Mouse (Mus musculus) left cerebral cortex, adult 18-20 months (tissue): ENCODE data around the gene Sec24c. TPM values are rescaled to one million over a fixed set of nuclear protein-coding genes. Genes with fewer than 3 reads are reported as not detected.
A peak's percentile ranks its signal among the peaks of the same experiment; 100 is the strongest.

Experiments used
- DNase-seq, 2 experiments: peaks; one replicate each; pipeline ENCODE4 v3.0.0; 2021 to 2022; ENCODE audit warnings: low spot score in 2 of 2, mixed read lengths in 1 of 2
- total RNA-seq, 2 experiments: library from RNA; stranded (reverse); gene quantifications; 2 replicates each; pipeline ENCODE4 v1.2.3; 2021

Gene Sec24c
- total RNA-seq, 2 experiments from 2014 or later: 102 to 110 TPM

DNA sequence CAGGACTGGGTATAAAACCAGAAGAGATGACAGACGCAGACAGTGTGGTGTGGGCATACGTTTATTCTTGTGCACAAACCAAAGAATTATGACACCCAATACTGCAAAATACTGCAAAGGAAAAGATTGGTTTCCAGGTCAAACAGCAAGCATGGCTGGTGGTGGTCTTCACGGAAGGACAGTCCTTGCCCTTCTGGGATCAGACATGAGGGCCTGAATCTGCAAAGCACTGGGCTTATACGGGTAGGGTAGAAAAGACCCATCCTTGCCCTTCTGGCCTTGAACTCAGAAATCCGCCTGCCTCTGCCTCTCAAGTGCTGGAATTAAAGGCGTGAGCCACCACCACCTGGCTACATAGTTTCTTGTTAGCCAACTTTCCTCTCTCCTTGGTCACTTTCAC lies 15.2 kb upstream of the Sec24c start:
- no peak for DNase-seq

DNA sequence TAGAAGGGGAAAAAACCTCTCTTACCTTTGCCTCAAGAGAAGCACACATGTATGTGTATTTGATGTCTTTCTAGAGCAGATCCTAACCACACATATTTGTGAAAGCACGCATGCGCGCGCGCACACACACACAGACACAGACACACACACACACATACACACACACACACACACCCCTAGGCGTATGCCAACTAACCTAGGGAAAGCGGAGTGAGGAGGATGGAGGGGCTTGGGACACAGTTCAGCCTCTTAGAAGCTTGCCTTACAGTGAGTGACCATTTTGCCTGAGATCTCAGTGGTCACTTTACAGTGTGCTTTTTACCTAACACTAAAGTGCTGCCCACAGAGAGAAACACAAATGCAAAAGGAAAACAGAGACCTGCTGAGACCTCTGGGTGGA lies 14.4 kb upstream of the Sec24c start:
- no peak for DNase-seq

- DNase-seq: peak; percentile 93
Measured at GRCm38 (mm10) chr14:20660827-20661660, 13.1 kb upstream of the Sec24c start.

- DNase-seq: no peak
Measured at GRCm38 (mm10) chr14:20661661-20662331, 12.3 kb upstream of the Sec24c start.

- DNase-seq: no peak
Measured at GRCm38 (mm10) chr14:20662740-20663139, 11.4 kb upstream of the Sec24c start.

DNA sequence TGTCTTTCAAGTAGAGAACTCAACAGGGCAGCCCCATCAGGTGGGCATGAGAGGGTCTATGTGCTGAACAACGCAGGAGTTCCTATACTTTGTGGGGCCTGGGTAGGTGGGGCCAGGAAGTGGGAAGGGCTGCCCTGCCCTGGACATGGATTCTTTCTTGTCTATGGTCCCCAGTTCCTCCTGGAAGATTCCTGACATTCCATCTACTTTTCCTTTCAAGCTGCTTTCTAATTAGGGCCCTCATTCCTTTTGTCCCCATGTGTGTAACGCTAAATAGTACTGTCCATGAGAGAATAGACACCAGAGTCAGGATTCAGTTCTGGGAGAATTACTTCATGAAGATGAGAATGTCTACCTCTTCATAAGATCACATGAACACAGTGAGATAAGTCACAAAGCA lies 10.5 kb upstream of the Sec24c start:
- no peak for DNase-seq

DNA sequence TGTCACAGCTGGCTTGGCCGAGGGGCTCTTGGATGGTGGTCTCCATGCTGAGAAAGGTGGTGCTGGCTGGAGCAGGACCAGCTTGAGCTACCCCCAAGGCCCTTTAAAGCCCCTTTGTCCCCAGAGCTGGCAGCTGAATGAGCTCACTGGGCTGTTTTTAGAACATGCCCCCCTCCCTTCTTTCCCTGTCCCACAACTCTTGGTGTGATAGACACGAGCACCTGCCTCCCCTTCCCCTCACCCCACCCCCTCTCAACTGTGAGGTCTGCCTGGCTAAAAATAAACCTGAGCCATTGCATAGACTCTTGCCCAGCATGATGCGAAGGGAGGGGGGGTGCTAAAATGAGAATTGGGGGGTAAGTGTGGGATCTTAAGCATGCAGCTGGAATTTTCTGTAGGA lies 9.7 kb upstream of the Sec24c start:
- no peak for DNase-seq

DNA sequence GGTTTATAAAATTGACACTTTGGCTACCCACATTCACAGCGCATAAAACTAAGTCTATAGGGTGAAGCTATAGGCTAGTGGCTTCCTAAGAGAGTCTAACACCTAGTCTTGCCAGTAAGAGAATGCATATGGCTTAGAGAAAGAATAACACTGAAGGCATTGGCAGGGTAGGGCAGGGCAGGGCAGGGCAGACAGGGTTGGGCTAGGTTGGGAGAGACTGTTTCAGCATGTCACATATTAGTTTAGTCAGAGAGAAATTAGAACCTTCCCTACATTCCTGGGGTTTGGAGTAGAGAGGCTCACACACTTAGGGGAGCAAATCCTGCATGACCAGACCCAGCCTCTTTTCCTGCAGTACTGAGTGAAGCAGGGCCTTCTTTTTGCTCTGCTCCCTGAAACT lies 6.6 kb upstream of the Sec24c start:
- DNase-seq: no peak

DNA sequence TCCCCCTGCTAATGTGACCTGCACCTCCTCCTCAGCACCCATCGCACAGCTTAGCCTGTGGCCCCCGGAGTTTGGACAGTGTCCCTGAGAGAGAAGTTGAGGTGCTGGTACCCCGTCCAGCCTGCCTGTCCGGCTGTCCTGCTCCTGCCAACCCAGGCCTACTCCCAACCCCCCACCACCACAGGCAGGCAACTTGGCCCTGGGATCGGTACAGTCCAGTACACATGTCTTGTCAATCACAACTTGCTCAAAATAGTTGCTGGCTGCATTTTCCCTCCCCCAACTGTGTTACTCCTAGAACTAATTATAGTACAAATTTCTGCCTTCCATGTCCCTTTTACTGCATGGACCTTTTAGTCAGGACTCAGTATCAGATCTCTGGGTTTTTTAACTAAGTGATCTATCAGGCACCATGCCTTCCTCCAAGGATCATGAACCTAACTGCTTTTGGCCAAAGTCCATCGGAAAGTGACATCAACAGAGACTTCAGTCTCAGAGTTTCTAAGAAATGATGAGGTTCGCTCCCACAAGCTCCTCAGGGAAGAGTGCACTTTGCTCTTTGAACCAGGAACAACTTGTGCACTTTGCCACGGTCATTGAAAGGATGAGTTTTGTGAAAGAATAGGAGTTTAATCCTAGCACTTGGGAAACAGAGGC lies 5.8 kb upstream of the Sec24c start, which contains the start of gene Synpo2l:
Gene Synpo2l, minus strand, starts transcription at position 201 of the 657 bp plus-strand sequence.
- DNase-seq: no peak

- DNase-seq: no peak
Measured at GRCm38 (mm10) chr14:20672990-20673389, 1.1 kb upstream of the Sec24c start.

DNA sequence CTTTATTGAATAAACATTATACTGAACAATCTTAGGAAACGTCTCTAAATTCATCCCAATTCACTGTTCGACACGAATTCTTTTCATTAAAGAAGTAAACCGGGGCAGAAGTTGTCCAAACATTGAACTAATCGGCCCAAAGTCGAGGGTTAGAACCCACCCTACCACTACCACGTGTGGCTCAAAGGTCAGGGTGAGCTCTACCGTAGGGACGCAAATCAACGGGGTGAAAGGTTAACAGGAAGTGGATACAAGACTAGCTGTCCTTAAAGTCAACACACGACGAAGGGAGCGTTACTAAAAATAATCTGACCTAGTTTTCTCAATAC lies 409 bp upstream of the Sec24c start:
- DNase-seq: peak; percentile 39 to 42

DNA sequence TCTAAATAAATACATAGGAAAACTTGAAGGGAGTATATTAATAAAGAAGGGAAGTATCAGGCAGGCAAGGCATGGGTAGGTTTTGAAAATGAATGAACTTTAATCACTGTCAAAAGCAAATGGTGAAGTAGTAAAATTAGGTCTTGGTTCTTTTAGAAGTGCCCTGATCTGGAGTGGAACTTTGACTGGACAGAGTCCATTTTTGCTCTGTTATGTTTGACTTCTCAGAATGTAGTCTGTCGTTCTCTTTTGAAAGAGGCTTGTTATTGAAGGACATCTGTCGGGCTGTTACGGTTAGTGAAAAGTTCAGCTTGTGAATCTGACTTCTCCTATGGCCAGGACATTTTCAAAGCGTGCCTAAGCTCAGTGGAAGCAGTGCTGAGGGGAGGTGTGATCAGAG lies 3.8 kb downstream of the Sec24c start:
- no peak for DNase-seq

DNA sequence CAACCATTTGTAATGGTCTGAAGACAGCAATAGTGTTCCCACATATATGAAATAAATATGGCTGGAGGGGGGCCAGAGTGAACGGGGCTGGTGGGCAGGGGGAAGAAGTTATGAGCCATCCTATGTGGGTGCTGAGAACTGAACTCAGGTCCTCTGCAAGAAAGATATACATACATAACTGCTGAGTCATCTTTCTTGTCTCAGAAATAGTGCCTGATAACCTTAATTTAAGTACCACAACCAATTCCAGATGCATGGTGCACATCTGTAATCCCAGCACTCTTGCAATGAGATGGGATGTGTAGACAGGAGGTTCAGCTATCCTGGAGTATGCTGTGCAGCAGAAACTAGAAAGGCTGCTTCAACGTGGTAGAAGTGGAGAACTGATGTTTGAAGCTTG lies 7.6 kb downstream of the Sec24c start:
- no peak for DNase-seq

GRCm38 (mm10) chr14:20682498-20682897 lies 8.4 kb downstream of the Sec24c start:
- no peak for DNase-seq

GRCm38 (mm10) chr14:20686576-20686975 lies 12.5 kb downstream of the Sec24c start:
- DNase-seq: peak in 1 of 2 experiments; percentile 25

DNA sequence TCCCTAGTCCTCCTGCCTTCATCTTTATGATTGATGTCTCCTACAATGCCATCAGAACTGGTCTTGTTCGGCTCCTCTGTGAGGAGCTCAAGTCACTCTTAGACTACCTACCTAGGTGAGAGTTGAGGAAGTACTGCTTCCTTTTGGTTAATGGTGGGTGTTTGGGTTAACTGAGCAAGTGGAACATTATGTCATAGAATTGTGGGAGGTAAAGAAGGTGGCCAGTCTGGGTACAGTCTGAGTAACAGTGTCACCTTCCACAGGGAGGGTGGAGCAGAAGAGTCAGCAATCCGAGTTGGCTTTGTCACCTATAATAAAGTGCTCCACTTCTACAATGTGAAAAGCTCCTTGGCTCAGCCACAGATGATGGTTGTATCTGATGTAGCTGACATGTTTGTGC lies 14.9 kb downstream of the Sec24c start:
- no peak for DNase-seq

DNA sequence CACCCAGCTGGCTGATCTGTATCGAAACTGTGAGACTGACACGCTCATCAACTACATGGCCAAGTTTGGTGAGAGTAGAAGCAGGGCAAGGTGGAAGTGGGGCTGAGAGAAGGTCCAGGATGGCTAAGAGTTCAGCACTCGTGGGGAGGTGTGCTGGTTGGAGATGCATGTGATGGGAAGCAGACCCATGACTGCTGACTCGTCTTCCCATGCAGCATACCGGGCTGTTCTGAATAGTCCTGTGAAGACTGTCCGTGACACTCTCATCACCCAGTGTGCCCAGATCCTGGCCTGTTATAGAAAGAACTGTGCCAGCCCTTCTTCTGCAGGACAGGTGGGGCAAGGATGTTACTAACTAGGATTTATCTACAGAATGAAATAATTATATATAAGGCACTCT lies 17.7 kb downstream of the Sec24c start:
- DNase-seq: no peak

DNA sequence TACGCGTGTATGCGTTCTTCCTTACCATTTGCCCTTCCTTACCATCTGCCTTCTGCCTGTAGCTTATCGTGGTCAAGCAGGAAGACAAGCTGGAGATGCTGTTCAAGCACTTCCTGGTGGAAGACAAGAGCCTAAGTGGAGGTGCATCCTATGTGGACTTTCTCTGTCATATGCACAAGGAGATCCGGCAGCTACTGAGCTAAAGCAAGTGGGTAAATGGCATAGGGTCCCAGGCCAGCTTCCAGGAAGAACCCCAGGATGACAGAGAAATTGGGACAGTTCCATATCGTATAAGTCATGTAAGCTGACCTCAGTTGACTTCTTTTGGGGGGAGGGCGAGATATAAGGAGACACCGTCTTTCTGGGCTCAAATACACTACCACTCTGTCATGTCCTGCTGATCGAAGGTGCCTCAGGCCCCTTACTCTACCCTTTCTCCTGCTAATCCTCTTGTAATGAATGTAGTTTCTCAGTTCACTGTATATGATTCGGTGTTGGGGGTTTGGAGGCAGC lies 19.5 kb downstream of the Sec24c start:
- no peak for DNase-seq

DNA sequence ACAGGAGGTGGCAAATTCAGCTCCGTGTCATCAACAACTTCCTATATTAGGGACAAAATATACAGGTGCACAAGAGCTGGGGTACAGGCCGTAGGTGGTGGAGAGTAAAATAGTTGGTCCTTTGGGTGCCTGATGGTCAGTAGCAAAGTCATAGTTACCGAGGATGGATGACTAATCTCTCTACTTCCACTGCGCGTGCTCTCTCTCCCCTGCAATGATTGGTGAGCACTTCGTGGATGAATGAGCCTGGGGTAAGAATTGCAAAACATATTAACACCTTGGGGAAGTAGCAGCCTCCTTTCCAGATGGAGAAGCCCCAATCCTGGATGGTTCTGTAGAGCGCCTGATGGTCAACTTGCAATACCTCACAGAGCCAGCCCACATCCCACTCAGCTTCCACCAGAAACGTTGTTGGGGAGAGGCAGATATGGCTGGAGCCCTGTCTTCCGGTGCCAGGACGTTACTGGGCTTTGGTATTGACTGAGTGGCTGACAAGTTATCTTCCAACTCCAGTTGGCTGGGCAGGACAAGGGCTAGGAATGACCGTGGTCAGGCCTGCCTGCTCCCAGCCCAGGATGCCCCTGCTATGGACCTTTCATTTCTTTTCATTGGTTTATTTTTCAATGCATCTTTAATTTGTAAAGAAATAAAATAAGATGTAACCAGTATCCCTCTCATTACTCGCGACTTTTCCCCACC lies 20.2 kb downstream of the Sec24c start:
- peak in 1 of 2 experiments; percentile 16 for DNase-seq

GRCm38 (mm10) chr14:20694884-20695760 lies 21.0 kb downstream of the Sec24c start, which contains the start of gene Fut11:
TSS of gene Fut11 (plus strand) at chr14:20694968.
- peak; percentile 78 to 86 for DNase-seq
